Mouse (Mus musculus): ENCODE measurements around the gene Mast4.

The Mast4 gene

GRCm38 (mm10) chr13:103238034-103238705 lies 96.1 kb downstream of the Mast4 start:
- H3K27me3 ChIP-seq (ENCODE audit: control insufficient read depth, insufficient read depth, low read length, poor library complexity, severe bottlenecking): no peaks in the 10 kb centered on the region
- no peak for DNase-seq (ENCODE audit: low read depth, low spot score)
- H3K36me3 ChIP-seq (ENCODE audit: control insufficient read depth, insufficient read depth, low read length, poor library complexity, severe bottlenecking): no peaks in the 10 kb centered on the region

DNA sequence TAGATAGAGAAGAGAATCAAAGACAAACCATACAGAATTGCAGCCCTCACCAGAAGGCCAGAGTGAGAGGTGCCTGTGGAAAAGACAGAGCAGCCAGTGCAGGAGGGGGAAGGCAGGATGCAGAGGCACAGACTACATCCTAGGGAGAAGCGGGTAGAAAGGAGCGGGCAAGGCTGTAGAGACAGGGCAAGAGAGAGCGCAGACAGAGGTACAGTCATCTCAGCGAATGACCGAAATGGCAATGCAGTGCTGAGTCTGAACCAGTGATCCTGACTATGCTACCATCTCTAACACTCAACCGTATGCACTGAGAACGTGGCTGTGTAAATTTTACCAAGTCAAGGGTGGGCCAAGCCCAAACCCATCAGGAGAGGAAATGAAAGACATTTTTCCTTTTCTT lies 102.1 kb downstream of the Mast4 start:
- DNase-seq (ENCODE audit: low read depth, low spot score): no peak
- Histone ChIP-seq H3K36me3 (ENCODE audit: control insufficient read depth, insufficient read depth, low read length, poor library complexity, severe bottlenecking) (no peaks in the 10 kb centered on the region), H3K27me3 (ENCODE audit: control insufficient read depth, insufficient read depth, low read length, poor library complexity, severe bottlenecking) (no peaks in the 10 kb centered on the region)

DNA sequence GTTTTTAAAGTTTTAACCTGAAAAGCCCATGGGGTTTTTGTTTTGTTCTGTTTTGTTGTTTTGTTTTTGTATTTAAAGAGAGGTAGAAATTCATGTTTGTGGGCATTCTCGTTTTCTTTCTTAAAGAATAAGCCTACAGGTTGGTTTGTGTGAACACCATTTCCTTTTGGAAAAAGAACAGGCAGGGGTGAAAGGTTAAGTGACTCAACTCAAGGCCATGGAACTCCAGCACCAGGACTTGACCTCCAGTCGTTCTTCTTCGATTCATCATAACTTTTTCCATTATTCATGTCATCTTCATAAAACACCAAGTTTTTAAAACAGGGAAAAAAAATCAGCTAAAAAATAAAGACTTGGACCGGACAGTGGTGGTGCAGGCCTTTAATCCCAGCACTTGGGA lies 105.2 kb downstream of the Mast4 start:
- H3K36me3 ChIP-seq (ENCODE audit: control insufficient read depth, insufficient read depth, low read length, poor library complexity, severe bottlenecking): no peaks in the 10 kb centered on the region
- H3K27me3 ChIP-seq (ENCODE audit: control insufficient read depth, insufficient read depth, low read length, poor library complexity, severe bottlenecking): no peaks in the 10 kb centered on the region
- DNase-seq (ENCODE audit: low read depth, low spot score): no peak

GRCm38 (mm10) chr13:103225895-103226815 lies 108.1 kb downstream of the Mast4 start:
- Histone ChIP-seq H3K27me3 (ENCODE audit: control insufficient read depth, insufficient read depth, low read length, poor library complexity, severe bottlenecking) (no peaks in the 10 kb centered on the region), H3K36me3 (ENCODE audit: control insufficient read depth, insufficient read depth, low read length, poor library complexity, severe bottlenecking) (no peaks in the 10 kb centered on the region)
- DNase-seq (ENCODE audit: low read depth, low spot score): no peak

DNA sequence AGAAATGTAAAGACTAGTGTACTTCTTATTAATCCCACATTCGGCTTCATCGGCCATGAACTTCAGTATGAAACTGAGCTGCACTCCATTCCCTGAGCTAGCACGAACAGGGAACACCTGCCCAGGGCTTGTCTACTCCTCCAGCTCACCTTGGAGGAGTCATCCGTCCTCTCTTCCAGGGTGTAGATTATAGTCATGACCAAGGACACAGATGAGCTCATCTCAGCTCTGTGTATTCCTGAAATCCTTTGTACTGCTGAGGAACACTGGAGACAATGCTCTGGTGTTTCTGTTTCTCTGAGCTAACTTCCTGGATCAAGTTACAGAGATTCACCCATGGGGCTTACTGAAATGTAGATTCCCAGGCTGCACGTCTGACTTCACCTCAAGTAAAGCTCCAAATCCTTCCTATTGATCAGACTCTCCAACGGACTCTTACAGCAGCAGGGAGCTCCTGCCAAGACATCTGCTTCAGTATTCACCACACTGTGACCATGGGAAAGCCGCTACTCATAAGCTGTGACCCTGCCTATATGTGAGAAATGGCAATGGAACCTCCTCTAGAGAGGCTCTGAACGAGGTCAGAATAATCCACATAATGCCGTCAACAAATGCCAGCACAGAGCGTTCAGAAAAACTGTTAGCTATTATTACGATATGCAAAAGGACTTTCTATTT lies 108.9 kb downstream of the Mast4 start:
- no peak for DNase-seq (ENCODE audit: low read depth, low spot score)
- H3K36me3 ChIP-seq (ENCODE audit: control insufficient read depth, insufficient read depth, low read length, poor library complexity, severe bottlenecking): no peaks in the 10 kb centered on the region
- no peaks in the 10 kb centered on the region for H3K27me3 ChIP-seq (ENCODE audit: control insufficient read depth, insufficient read depth, low read length, poor library complexity, severe bottlenecking)

GRCm38 (mm10) chr13:103220479-103221064 lies 113.7 kb downstream of the Mast4 start:
- DNase-seq (ENCODE audit: low read depth, low spot score): no peak
- H3K36me3 ChIP-seq (ENCODE audit: control insufficient read depth, insufficient read depth, low read length, poor library complexity, severe bottlenecking): no peaks in the 10 kb centered on the region
- H3K27me3 ChIP-seq (ENCODE audit: control insufficient read depth, insufficient read depth, low read length, poor library complexity, severe bottlenecking): no peaks in the 10 kb centered on the region

DNA sequence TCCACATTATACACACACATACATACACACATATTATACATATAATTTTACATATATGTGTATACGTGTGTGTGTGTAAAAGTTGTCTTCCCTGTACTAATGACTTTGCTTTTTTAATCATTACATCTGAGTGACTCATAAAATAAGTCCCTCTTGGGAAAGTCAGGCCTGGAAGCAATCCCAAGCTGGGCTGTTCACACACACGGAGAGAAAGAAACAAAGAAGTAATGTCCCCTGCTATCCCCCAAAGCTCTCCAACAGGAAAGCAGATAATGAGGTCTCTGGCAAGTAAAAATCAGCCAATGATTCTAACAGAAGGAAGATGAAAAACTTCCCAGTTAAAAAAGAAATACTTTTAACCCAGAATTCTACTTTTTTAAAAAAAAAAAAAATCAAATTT lies 114.3 kb downstream of the Mast4 start:
- DNase-seq (ENCODE audit: low read depth, low spot score): no peak
- H3K27me3 ChIP-seq (ENCODE audit: control insufficient read depth, insufficient read depth, low read length, poor library complexity, severe bottlenecking): no peaks in the 10 kb centered on the region
- no peaks in the 10 kb centered on the region for H3K36me3 ChIP-seq (ENCODE audit: control insufficient read depth, insufficient read depth, low read length, poor library complexity, severe bottlenecking)

DNA sequence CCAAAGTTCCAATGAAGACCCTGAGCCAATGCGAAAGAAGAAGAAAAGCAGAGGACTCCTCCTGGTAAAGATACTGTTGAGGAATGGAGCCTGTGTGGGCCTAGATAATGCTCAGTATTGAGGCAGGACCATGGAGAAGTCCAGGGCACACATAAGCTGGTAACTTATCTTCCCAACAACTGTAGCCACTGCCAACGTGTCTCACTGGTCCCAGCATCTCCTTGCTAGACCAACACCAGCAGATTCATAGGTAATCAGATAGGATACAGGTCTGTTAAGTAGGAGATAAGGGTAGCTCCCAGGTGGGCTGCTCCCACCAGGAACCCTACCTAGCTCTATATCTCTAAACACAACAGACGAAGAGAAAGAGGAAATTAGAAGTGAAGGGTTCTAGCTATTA lies 116.8 kb downstream of the Mast4 start:
- H3K27me3 ChIP-seq (ENCODE audit: control insufficient read depth, insufficient read depth, low read length, poor library complexity, severe bottlenecking): no peaks in the 10 kb centered on the region
- no peak for DNase-seq (ENCODE audit: low read depth, low spot score)
- H3K36me3 ChIP-seq (ENCODE audit: control insufficient read depth, insufficient read depth, low read length, poor library complexity, severe bottlenecking): no peaks in the 10 kb centered on the region

DNA sequence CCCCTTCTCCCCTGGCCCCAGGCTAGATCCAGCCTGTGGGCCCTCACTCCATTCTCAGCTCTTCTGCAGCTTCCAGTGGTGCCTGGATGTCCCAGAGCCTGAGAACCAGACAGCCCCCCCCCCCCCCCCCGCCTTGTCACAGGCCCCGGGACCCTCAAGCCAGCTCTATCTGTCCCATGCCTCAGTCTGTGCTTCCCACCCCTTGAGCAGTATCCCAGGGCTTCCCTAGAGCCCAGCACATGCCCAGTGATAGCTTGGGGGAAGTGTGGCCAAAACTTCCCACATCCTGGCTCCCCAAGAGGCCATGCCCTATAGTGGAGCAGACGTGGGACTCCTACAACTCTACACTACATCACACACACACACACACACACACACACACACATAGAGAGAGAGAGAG lies 119.8 kb downstream of the Mast4 start:
- Histone ChIP-seq H3K27me3 (ENCODE audit: control insufficient read depth, insufficient read depth, low read length, poor library complexity, severe bottlenecking) (no peaks in the 10 kb centered on the region), H3K36me3 (ENCODE audit: control insufficient read depth, insufficient read depth, low read length, poor library complexity, severe bottlenecking) (no peaks in the 10 kb centered on the region)
- no peak for DNase-seq (ENCODE audit: low read depth, low spot score)

GRCm38 (mm10) chr13:103211953-103212352 lies 122.3 kb downstream of the Mast4 start:
- DNase-seq (ENCODE audit: low read depth, low spot score): no peak
- Histone ChIP-seq H3K27me3 (ENCODE audit: control insufficient read depth, insufficient read depth, low read length, poor library complexity, severe bottlenecking) (no peaks in the 10 kb centered on the region), H3K36me3 (ENCODE audit: control insufficient read depth, insufficient read depth, low read length, poor library complexity, severe bottlenecking) (no peaks in the 10 kb centered on the region)

DNA sequence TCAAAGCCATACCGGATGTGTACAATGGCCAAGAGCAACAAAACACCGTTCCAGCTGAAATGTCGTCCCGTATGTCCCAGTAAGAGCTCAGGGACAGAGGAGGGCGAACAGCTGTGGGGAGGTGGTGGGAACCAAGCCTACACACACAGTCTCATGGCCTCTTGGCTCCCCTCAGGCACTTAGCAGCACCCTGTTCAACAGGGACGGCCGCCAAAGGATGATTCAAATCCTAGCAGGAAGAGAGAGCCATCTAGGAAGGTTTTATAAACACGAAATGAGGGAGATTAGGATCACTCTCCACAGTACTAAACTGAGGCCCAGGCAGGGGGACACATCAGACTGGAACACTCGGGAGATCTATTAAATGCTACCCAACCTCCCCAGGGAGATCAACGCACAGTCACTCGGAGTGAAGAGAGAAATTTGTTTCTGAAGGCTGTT lies 122.8 kb downstream of the Mast4 start:
- Histone ChIP-seq H3K36me3 (ENCODE audit: control insufficient read depth, insufficient read depth, low read length, poor library complexity, severe bottlenecking) (no peaks in the 10 kb centered on the region), H3K27me3 (ENCODE audit: control insufficient read depth, insufficient read depth, low read length, poor library complexity, severe bottlenecking) (no peaks in the 10 kb centered on the region)
- no peak for DNase-seq (ENCODE audit: low read depth, low spot score)

DNA sequence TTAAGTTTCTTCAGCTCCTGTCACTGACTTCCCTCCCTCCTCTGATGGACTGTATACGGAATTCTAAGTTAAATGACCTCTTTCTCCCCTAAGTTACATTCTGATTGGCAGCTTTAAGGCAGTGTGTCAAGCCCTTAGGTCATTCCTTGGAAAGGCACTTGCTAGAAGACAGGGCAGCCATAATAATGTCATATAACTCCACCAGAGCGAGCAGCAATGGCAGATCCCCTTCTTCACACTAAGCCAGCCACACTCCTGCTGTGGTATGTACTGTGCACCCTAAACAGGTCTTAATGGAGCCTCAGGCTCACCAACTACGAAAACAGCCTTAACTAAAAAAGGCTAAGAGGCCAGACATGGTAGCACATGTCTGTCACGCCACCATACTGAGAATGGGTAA lies 123.6 kb downstream of the Mast4 start:
- Histone ChIP-seq H3K27me3 (ENCODE audit: control insufficient read depth, insufficient read depth, low read length, poor library complexity, severe bottlenecking) (no peaks in the 10 kb centered on the region), H3K36me3 (ENCODE audit: control insufficient read depth, insufficient read depth, low read length, poor library complexity, severe bottlenecking) (no peaks in the 10 kb centered on the region)
- DNase-seq (ENCODE audit: low read depth, low spot score): no peak

- no peaks in the 10 kb centered on the region for H3K36me3 ChIP-seq (ENCODE audit: control insufficient read depth, insufficient read depth, low read length, poor library complexity, severe bottlenecking)
- H3K27me3 ChIP-seq (ENCODE audit: control insufficient read depth, insufficient read depth, low read length, poor library complexity, severe bottlenecking): no peaks in the 10 kb centered on the region
- DNase-seq (ENCODE audit: low read depth, low spot score): no peak
Observed at GRCm38 (mm10) chr13:103207199-103207598, 127.1 kb downstream of the Mast4 start.

DNA sequence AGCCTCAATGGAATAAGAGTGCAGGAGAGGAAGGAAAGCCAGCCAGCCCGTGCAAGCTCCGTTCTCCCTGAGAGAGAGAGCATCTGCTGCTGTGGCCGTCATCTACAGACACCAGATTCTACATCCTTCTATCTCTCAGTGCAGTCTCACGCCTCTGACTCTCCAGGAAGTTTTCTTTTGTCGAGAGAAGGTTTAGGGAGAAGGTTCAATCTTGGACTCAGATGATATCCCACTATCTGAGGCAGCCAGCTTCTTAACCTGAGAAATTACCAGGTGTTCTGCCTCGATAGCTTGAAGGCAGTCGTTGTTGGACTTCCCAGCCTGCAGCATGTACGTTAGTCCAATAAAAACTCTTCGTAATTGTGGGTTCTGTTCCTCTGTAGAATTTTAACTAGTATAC lies 127.7 kb downstream of the Mast4 start:
- H3K36me3 ChIP-seq (ENCODE audit: control insufficient read depth, insufficient read depth, low read length, poor library complexity, severe bottlenecking): no peaks in the 10 kb centered on the region
- no peak for DNase-seq (ENCODE audit: low read depth, low spot score)
- H3K27me3 ChIP-seq (ENCODE audit: control insufficient read depth, insufficient read depth, low read length, poor library complexity, severe bottlenecking): no peaks in the 10 kb centered on the region

- no peak for DNase-seq (ENCODE audit: low read depth, low spot score)
- H3K27me3 ChIP-seq (ENCODE audit: control insufficient read depth, insufficient read depth, low read length, poor library complexity, severe bottlenecking): no peaks in the 10 kb centered on the region
- H3K36me3 ChIP-seq (ENCODE audit: control insufficient read depth, insufficient read depth, low read length, poor library complexity, severe bottlenecking): no peaks in the 10 kb centered on the region
Observed at GRCm38 (mm10) chr13:103205191-103205590, 129.1 kb downstream of the Mast4 start.

Measured in splenic B cell, adult 2 months (primary cell).